Mouse (Mus musculus): ENCODE measurements around the gene Myf5. TPM values are rescaled to one million over a fixed set of nuclear protein-coding genes. Genes with fewer than 3 reads are reported as not detected.

Myf5 gene
- total and polyA plus RNA-seq, 3 experiments: not detected

- Histone ChIP-seq H3K4me1 (ENCODE audit: control insufficient read depth in 1 of 2, insufficient read depth in 2 of 2) (no peaks in the 10 kb centered on the region), H3K79me2 (replicated peaks; ENCODE audit: control insufficient read depth, extremely low read depth, insufficient read depth, poor library complexity, severe bottlenecking) (no peaks in the 10 kb centered on the region), H3K27me3 (replicated peaks) (no peaks in the 10 kb centered on the region), H3K9ac (ENCODE audit: insufficient read depth, low read depth) (no peak overlapping the region), H3K27ac (ENCODE audit: insufficient read depth, low read depth) (no peak overlapping the region), H3K4me3 (replicated peaks in 1 of 3; ENCODE audit: low read depth in 2 of 3, low read length in 2 of 3, poor library complexity in 1 of 3) (no peak overlapping the region), H3K36me3 (replicated peaks in 1 of 2; ENCODE audit: control insufficient read depth in 1 of 2, insufficient read depth in 1 of 2, low read length in 1 of 2) (no peaks in the 10 kb centered on the region), H3K9me3 (replicated peaks; ENCODE audit: low read length) (peaks cover 20% of the 10 kb centered on the region), H3K4me2 (ENCODE audit: insufficient read depth, low read depth, poor library complexity, severe bottlenecking) (no peak overlapping the region)
- in situ Hi-C loops (cut with MboI; ENCODE audit: low pct_ligation_motif_present, low pct_unique_long_range_greater_than_20kb, low sequenced_read_pairs): no loop called here
- no peak for DNase-seq (ENCODE audit: extremely low read depth)
- TF ChIP-seq MEF2A (IDR thresholded peaks at IDR 0.05; ENCODE audit: borderline replicate concordance, low read depth, low read length) (no peak), NRF1 (IDR thresholded peaks at IDR 0.05; ENCODE audit: low read depth, low read length) (no peak), MYC (IDR thresholded peaks at IDR 0.05; ENCODE audit: low read depth, low read length) (no peak), MAFK (IDR thresholded peaks at IDR 0.05; ENCODE audit: insufficient replicate concordance, low read length) (no peak), JUND (conservative IDR thresholded peaks at IDR 0.05; ENCODE audit: low read depth, low read length) (no peak), JUN (IDR thresholded peaks at IDR 0.05; ENCODE audit: insufficient read depth, low read depth, low read length) (no peak), GABPA (IDR thresholded peaks at IDR 0.05; ENCODE audit: insufficient replicate concordance, low read depth, low read length) (no peak), TBP (conservative IDR thresholded peaks at IDR 0.05; ENCODE audit: low read depth, low read length) (no peak), ZC3H11A (IDR thresholded peaks at IDR 0.05; ENCODE audit: low read depth, low read length) (no peak), NELFE (IDR thresholded peaks at IDR 0.05; ENCODE audit: low read depth, low read length) (no peak), SIN3A (IDR thresholded peaks at IDR 0.05; ENCODE audit: low read length) (no peak), BHLHE40 (IDR thresholded peaks at IDR 0.05; ENCODE audit: low read depth, low read length) (no peak)
- dilution Hi-C loops (cut with MboI; ENCODE audit: extremely low pct_ligation_motif_present, extremely low pct_unique_long_range_greater_than_20kb, low sequenced_read_pairs): no loop called here
These were observed 28.8 kb upstream of the Myf5 start for GRCm38 (mm10) chr10:107514735-107515134.

DNA sequence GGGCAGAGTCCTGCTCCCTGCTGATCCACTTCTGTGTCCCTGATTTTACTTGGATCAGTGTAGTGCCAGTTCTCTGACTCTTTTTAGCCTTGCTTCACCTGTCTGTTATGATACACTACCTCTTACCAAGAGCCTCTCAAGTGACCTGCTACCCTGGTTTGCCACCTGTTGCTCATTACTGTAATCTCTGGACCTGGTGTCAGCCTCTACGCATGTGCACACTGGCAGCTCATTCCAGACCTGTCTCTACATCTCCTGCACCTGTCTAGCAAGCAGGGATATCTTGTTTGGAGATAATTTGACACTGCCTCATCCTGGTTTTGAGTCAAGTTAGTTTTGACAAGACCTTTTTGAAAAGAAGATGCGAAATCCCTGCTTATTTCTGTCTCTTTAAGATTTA is 20.5 kb upstream of the Myf5 start:
- no peaks in the 10 kb centered on the region for H3K27me3 ChIP-seq (replicated peaks)
- H3K79me2 ChIP-seq (replicated peaks; ENCODE audit: control insufficient read depth, extremely low read depth, insufficient read depth, poor library complexity, severe bottlenecking): no peaks in the 10 kb centered on the region
- no peak overlapping the region for H3K9ac ChIP-seq (ENCODE audit: insufficient read depth, low read depth)
- dilution Hi-C loops (cut with MboI; ENCODE audit: extremely low pct_ligation_motif_present, extremely low pct_unique_long_range_greater_than_20kb, low sequenced_read_pairs) (no loop called here), in situ Hi-C loops (cut with MboI; ENCODE audit: low pct_ligation_motif_present, low pct_unique_long_range_greater_than_20kb, low sequenced_read_pairs) (no loop called here)
- H3K4me3 ChIP-seq (replicated peaks in 1 of 3; ENCODE audit: low read depth in 2 of 3, low read length in 2 of 3, poor library complexity in 1 of 3): no peak overlapping the region
- H3K9me3 ChIP-seq (replicated peaks; ENCODE audit: low read length): peaks cover 19% of the 10 kb centered on the region
- H3K4me2 ChIP-seq (ENCODE audit: insufficient read depth, low read depth, poor library complexity, severe bottlenecking): no peak overlapping the region
- H3K27ac ChIP-seq (ENCODE audit: insufficient read depth, low read depth): no peak overlapping the region
- no peaks in the 10 kb centered on the region for H3K36me3 ChIP-seq (replicated peaks in 1 of 2; ENCODE audit: control insufficient read depth in 1 of 2, insufficient read depth in 1 of 2, low read length in 1 of 2)
- TF ChIP-seq SMC3 (IDR thresholded peaks at IDR 0.05; ENCODE audit: low read depth, low read length) (no peak), POLR2AphosphoS2 (IDR thresholded peaks at IDR 0.05; ENCODE audit: low read depth, low read length) (no peak), MAFK (IDR thresholded peaks at IDR 0.05; ENCODE audit: insufficient replicate concordance, low read length) (no peak), E2F4 (IDR thresholded peaks at IDR 0.05; ENCODE audit: insufficient replicate concordance, low read depth, low read length) (no peak), JUND (conservative IDR thresholded peaks at IDR 0.05; ENCODE audit: low read depth, low read length) (no peak), ZNF384 (IDR thresholded peaks at IDR 0.05; ENCODE audit: low read depth, low read length) (no peak), BHLHE40 (IDR thresholded peaks at IDR 0.05; ENCODE audit: low read depth, low read length) (no peak), SIN3A (IDR thresholded peaks at IDR 0.05; ENCODE audit: low read length) (no peak), MAX (IDR thresholded peaks at IDR 0.05; ENCODE audit: low read length) (no peak), MXI1 (IDR thresholded peaks at IDR 0.05; ENCODE audit: low read depth, low read length) (no peak)
- no peaks in the 10 kb centered on the region for H3K4me1 ChIP-seq (ENCODE audit: control insufficient read depth in 1 of 2, insufficient read depth in 2 of 2)
- DNase-seq (ENCODE audit: extremely low read depth): no peak

All from CH12.LX (cell line).